Mouse (Mus musculus) CH12.LX (cell line): ENCODE results near the gene Krt8.

Experiments
- CHD2 ChIP-seq: IDR thresholded peaks from 2 replicates; pipeline ENCODE4 v1.6.1; 2011; ENCODE audit warnings: low read length, improper control_type of control experiment
- EP300 ChIP-seq: IDR thresholded peaks from 2 replicates; pipeline ENCODE4 v1.6.1; 2011; ENCODE audit warnings: low read length, improper control_type of control experiment
- HCFC1 ChIP-seq: IDR thresholded peaks from 2 replicates; pipeline ENCODE4 v1.6.1; 2012; ENCODE audit warnings: low read depth, mild to moderate bottlenecking, inconsistent platforms, low read length, improper control_type of control experiment
- MAFK ChIP-seq: IDR thresholded peaks from 2 replicates; pipeline ENCODE4 v1.6.1; 2011; ENCODE audit warnings: low read length, improper control_type of control experiment; ENCODE audit not compliant: insufficient replicate concordance
- MAX ChIP-seq: IDR thresholded peaks from 2 replicates; pipeline ENCODE4 v1.6.1; 2011; ENCODE audit warnings: low read length, improper control_type of control experiment
- MEF2A ChIP-seq: IDR thresholded peaks from 2 replicates; pipeline ENCODE4 v1.6.1; 2014; ENCODE audit warnings: low read depth, mild to moderate bottlenecking, inconsistent platforms, low read length, improper control_type of control experiment, borderline replicate concordance
- NRF1 ChIP-seq: IDR thresholded peaks from 2 replicates; pipeline ENCODE4 v1.6.1; 2014; ENCODE audit warnings: low read depth, mild to moderate bottlenecking, inconsistent platforms, low read length, improper control_type of control experiment, moderate library complexity
- POLR2A ChIP-seq: IDR thresholded peaks from 2 replicates; pipeline ENCODE4 v1.6.1; 2011; ENCODE audit warnings: low read depth, mild to moderate bottlenecking, improper control_type of control experiment, low read length
- RAD21 ChIP-seq: IDR thresholded peaks from 2 replicates; pipeline ENCODE4 v1.6.1; 2011; ENCODE audit warnings: low read depth, mild to moderate bottlenecking, low read length, improper control_type of control experiment, moderate library complexity
- SMC3 ChIP-seq: IDR thresholded peaks from 2 replicates; pipeline ENCODE4 v1.6.1; 2011; ENCODE audit warnings: low read depth, low read length, improper control_type of control experiment
- USF1 ChIP-seq: IDR thresholded peaks from 2 replicates; pipeline ENCODE4 v1.6.1; 2014; ENCODE audit warnings: low read depth, mild to moderate bottlenecking, inconsistent platforms, low read length, improper control_type of control experiment
- ZC3H11A ChIP-seq: IDR thresholded peaks from 2 replicates; pipeline ENCODE4 v1.6.1; 2012; ENCODE audit warnings: low read depth, mild to moderate bottlenecking, inconsistent platforms, low read length, improper control_type of control experiment
- ZKSCAN1 ChIP-seq: IDR thresholded peaks from 2 replicates; pipeline ENCODE4 v1.6.1; 2012; ENCODE audit warnings: low read depth, inconsistent platforms, low read length, improper control_type of control experiment, borderline replicate concordance

- no peak for TF ChIP-seq RAD21
- TF ChIP-seq EP300, result no peak
- TF ChIP-seq MAFK, result no peak
- no peak for TF ChIP-seq CHD2
- no peak for TF ChIP-seq ZC3H11A
- no peak for TF ChIP-seq ZKSCAN1
- TF ChIP-seq NRF1, result no peak
- no peak for TF ChIP-seq HCFC1
- TF ChIP-seq MEF2A, result no peak
- no peak for TF ChIP-seq POLR2A
- no peak for TF ChIP-seq SMC3
- no peak for TF ChIP-seq USF1
- no peak for TF ChIP-seq MAX
Observed at GRCm38 (mm10) chr15:102002646-102003488, 1.4 kb downstream of the Krt8 start.
